Mouse (Mus musculus): ENCODE results near the gene Morc1. TPM values are rescaled to one million over a fixed set of nuclear protein-coding genes. Genes with fewer than 3 reads are reported as not detected.

Morc1 gene
- total RNA-seq, 4 experiments from 2014 or later: not detected

- no peak for DNase-seq
Measured at GRCm38 (mm10) chr16:48627296-48627695, 196.3 kb downstream of the Morc1 start.

DNA sequence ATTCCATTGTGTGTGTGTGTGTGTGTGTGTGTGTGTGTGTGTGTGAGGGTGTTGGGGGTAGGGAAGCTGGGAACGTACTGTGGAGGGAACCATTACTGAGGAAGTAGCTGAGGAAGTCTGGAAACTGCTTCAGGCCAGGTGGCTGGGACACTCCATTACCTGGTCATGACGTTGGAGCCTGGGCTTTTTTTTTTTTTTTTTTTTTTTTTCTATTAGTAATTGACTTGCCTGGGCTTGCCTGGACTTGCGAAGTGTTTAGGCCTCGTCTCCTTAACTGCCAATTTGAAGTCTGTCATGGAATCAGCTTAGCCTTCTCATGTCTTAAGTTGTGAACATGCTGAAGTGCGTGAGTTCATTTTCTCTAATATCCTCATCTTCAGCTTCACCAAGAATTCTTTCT, 198.7 kb downstream of the Morc1 start:
- no peak for DNase-seq

GRCm38 (mm10) chr16:48630466-48630865, 199.4 kb downstream of the Morc1 start:
- DNase-seq: no peak

GRCm38 (mm10) chr16:48632351-48632750, 201.3 kb downstream of the Morc1 start:
- no peak for DNase-seq

DNA sequence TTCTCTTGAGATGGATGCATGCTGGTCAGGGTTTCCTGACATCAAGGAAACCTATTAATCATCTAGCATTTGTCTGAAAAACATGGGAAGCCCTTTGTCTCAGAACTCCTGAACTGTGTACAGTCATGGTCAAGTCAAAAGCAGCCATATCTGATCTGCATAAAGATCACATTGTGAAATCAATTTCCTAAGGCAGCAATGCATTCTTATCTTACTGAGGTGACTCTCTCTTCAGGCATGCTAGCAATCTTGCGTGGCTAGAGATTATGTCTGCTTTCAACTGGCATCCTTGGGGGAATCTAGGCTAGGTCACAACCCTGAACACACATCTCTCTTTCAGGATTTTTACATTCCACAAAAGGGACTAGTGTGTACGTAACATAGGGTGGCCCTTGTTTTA, 215.2 kb downstream of the Morc1 start:
- DNase-seq: no peak

DNA sequence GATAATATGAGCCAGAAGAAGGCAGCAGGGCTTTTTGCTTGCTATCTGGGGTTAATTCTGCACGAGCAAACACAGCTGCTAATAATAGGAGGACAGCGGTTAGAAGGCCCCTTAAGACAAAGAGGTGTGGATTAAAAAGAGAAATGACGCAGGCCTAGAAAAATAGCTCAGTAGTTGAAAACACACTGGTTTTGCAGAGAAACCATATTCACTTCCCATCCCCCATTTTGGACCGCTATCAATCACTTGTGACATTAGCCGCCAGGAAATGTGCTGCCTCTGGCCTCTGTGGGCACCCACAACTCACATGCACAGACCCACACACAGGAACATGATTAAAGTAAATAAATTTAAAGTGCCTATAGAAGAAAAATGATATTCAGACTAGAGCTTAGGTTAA, 240.7 kb downstream of the Morc1 start:
- no peak for DNase-seq

DNA sequence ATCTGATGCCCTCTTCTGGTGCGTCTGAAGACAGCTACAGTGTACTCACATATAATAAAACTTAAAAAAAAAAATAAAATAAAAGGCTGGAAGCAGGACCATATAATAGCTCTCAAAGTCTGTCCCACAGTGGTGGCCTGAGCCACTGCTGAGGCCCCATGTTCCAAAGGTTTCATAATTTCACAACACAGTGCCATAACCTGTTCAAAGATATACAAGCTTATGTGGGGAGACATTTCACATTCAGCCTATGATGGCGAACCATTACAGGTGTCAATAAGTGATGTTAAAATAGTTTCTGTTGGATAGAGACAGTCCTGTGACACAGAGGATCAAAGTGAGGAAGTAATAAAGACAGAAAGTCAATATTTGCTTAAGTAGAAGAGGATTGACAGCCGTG, 241.6 kb downstream of the Morc1 start:
- DNase-seq: no peak

GRCm38 (mm10) chr16:48675607-48676006, 244.6 kb downstream of the Morc1 start:
- peak; percentile 57 for DNase-seq

GRCm38 (mm10) chr16:48676205-48676604, 245.2 kb downstream of the Morc1 start:
- DNase-seq: no peak

DNA sequence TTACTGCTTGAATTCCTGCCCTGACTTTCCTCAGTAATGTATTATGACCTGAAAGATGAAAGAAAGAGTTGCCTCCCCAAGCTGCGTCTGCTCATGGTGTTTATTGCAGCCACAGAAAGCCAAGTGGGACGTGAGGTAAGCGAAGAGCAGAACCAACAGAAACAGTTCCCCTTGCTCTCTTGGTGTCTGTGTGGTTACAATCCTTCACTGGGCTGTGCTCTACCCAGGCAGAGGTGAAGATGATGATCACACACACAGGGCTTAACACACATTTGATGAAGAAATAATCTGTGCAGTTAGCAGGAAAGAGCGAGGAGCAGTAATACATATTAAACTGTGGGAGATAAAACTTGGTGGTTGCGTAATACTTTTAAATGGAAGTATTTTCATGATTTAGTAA, 246.3 kb downstream of the Morc1 start:
- DNase-seq: no peak

GRCm38 (mm10) chr16:48678029-48678428, 247.0 kb downstream of the Morc1 start:
- no peak for DNase-seq

Other genes starting within 250 kb of the Morc1 start
- gene Dppa4, start 147.5 kb upstream of the Morc1 start, total RNA-seq (2022): not detected
- gene Dppa2, start 127.3 kb upstream of the Morc1 start, total RNA-seq (2022): not detected
- not detected for gene Gm5485, start 18.8 kb upstream of the Morc1 start, total RNA-seq (2022)